Mouse (Mus musculus): Measurements from ENCODE around the gene Gapdh. TPM values are rescaled to one million over a fixed set of nuclear protein-coding genes. Genes with fewer than 3 reads are reported as not detected.

The Gapdh gene
- polyA plus RNA-seq, 1 experiment from 2014 or later: 2,124 TPM

- Histone ChIP-seq H3K27me3 (no peaks in the 10 kb centered on the region), H3K9me3 (replicated peaks) (no peaks in the 10 kb centered on the region), H3K4me2 (peak overlapping the region; percentile 76), H3K36me3 (peaks cover 35% of the 10 kb centered on the region), H3K9ac (no peak overlapping the region), H3K27ac (peak overlapping the region; percentile 79), H3K4me3 (replicated peaks) (peak overlapping the region; percentile 55; the same call in 1 of the 2 replicates), H3K4me1 (peaks cover 61% of the 10 kb centered on the region)
- 65% methylated on average over 4 of the region's 4 CpGs for WGBS
- ATAC-seq (replicated peaks; ENCODE audit: low FRiP score): no peak
Measured at GRCm38 (mm10) chr6:125146797-125147196, 19.5 kb downstream of the Gapdh start.

GRCm38 (mm10) chr6:125146148-125146547 lies 20.1 kb downstream of the Gapdh start:
- peak overlapping the region; percentile 84; the same call in 1 of the 2 replicates for H3K27ac ChIP-seq
- H3K4me1 ChIP-seq: peaks cover 61% of the 10 kb centered on the region

GRCm38 (mm10) chr6:125145479-125145951 lies 20.8 kb downstream of the Gapdh start:
- peak; percentile 37 for ATAC-seq (replicated peaks; ENCODE audit: low FRiP score)
- H3K4me1 ChIP-seq: peaks cover 61% of the 10 kb centered on the region
- H3K27me3 ChIP-seq: no peaks in the 10 kb centered on the region
- H3K9ac ChIP-seq: peak overlapping the region; percentile 55
- 2% methylated on average over 35 of the region's 35 CpGs for WGBS
- H3K4me3 ChIP-seq (replicated peaks): peak overlapping the region; percentile 55
- peak overlapping the region; percentile 76 for H3K4me2 ChIP-seq
- H3K27ac ChIP-seq: peak overlapping the region; percentile 84
- H3K36me3 ChIP-seq: peaks cover 41% of the 10 kb centered on the region
- no peaks in the 10 kb centered on the region for H3K9me3 ChIP-seq (replicated peaks)

More at GRCm38 (mm10) chr6:125146148-125146547, 20.1 kb downstream of the Gapdh start:
- Histone ChIP-seq H3K4me2 (peak overlapping the region; percentile 76), H3K36me3 (peaks cover 37% of the 10 kb centered on the region), H3K9ac (peak overlapping the region; percentile 55; the same call in 1 of the 2 replicates), H3K4me3 (replicated peaks) (peak overlapping the region; percentile 55), H3K27me3 (no peaks in the 10 kb centered on the region), H3K9me3 (replicated peaks) (no peaks in the 10 kb centered on the region)
- WGBS: 45% methylated on average over 7 of the region's 7 CpGs
- no peak for ATAC-seq (replicated peaks; ENCODE audit: low FRiP score)

DNA sequence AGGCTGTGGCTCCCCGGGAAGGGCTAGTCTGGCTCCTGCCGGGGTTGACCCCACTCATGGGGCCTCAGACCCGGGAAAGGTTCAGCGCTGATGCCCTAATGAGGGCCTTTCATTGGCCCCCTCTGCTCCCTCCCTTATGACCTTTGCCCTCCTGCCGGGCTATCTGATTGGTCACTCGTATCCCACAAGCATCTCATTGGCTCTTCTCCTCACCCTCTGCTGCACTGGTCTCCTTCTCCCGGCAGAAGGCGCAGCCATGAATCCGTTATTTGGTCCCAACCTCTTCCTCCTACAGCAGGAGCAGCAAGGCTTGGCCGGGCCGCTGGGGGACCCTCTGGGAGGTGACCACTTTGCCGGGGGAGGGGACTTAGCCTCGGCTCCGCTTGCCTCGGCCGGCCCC lies 21.3 kb downstream of the Gapdh start, which contains the start of gene Iffo1:
Gene Iffo1 (plus strand): TSS at position 241 of the 400 bp plus-strand sequence.
- Histone ChIP-seq H3K4me1 (peaks cover 61% of the 10 kb centered on the region), H3K36me3 (peaks cover 47% of the 10 kb centered on the region), H3K4me2 (peak within 1 kb of the TSS; percentile 76), H3K9ac (peak within 1 kb of the TSS; percentile 55), H3K4me3 (replicated peaks) (peak within 1 kb of the TSS; percentile 55), H3K27ac (peak within 1 kb of the TSS; percentile 84), H3K27me3 (no peaks in the 10 kb centered on the region), H3K9me3 (replicated peaks) (no peaks in the 10 kb centered on the region)
- ATAC-seq (replicated peaks; ENCODE audit: low FRiP score): peak; percentile 89
- WGBS: under 1% methylated on average over 16 of the region's 16 CpGs

DNA sequence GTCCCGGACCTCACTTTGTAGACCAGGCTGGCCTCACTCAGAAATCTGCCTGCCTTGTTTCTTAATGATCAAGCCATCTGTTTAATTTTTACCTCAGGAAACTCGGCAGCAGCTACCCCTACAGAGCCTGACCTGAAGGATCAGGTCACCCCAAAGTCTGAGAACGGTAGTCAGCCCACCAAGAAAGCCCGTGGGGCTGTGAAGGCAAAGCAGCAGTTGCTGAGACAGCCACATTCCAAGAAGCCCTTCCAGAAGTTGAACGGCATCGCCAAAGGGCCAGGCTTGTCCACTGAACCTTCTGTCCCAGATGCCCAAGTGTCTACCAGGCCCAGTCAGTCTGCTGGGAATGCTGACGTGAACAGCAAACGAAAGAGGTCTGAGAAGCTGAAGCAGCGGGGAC lies 22.4 kb downstream of the Gapdh start:
- Histone ChIP-seq H3K4me2 (no peak overlapping the region), H3K9ac (no peak overlapping the region), H3K4me1 (peaks cover 52% of the 10 kb centered on the region), H3K27me3 (no peaks in the 10 kb centered on the region), H3K4me3 (replicated peaks) (no peak overlapping the region), H3K27ac (0 out of 2 replicates have a peak overlapping the region, but pooled peaks have one; percentile 84), H3K36me3 (peaks cover 58% of the 10 kb centered on the region), H3K9me3 (replicated peaks) (no peaks in the 10 kb centered on the region)
- ATAC-seq (replicated peaks; ENCODE audit: low FRiP score): no peak
- 80% methylated on average over 9 of the region's 9 CpGs for WGBS

DNA sequence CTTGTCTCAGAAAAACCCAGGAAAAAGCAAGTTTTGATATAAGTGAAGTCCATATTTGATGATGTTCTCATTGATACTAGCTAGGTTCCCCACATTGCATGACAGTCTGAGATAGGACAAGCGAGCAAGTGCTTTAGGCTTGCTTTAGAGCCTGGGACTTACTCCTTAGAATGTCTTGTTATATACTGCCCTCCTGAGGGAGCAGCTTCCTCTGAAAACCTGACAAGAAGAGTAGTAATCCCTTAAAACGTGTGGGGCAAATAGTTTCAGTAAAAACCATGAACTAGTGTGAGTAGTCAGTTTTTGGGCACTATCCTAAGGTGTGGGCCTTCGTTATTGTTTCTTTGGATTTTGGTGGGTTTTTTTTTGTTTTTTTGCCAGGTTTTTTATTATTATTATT lies 23.1 kb downstream of the Gapdh start:
- Histone ChIP-seq H3K4me2 (no peak overlapping the region), H3K27ac (no peak overlapping the region), H3K36me3 (peaks cover 65% of the 10 kb centered on the region), H3K9me3 (replicated peaks) (no peaks in the 10 kb centered on the region), H3K4me1 (peaks cover 44% of the 10 kb centered on the region), H3K9ac (no peak overlapping the region), H3K27me3 (no peaks in the 10 kb centered on the region), H3K4me3 (replicated peaks) (no peak overlapping the region)
- WGBS: 76% methylated on average over 3 of the region's 3 CpGs
- no peak for ATAC-seq (replicated peaks; ENCODE audit: low FRiP score)

GRCm38 (mm10) chr6:125142436-125142835 lies 23.8 kb downstream of the Gapdh start:
- no peak overlapping the region for H3K4me2 ChIP-seq
- H3K4me1 ChIP-seq: peaks cover 37% of the 10 kb centered on the region
- no peaks in the 10 kb centered on the region for H3K9me3 ChIP-seq (replicated peaks)
- WGBS: 92% methylated on average over 8 of the region's 8 CpGs
- H3K27me3 ChIP-seq: no peaks in the 10 kb centered on the region
- no peak overlapping the region for H3K27ac ChIP-seq
- peaks cover 72% of the 10 kb centered on the region for H3K36me3 ChIP-seq
- no peak overlapping the region for H3K9ac ChIP-seq
- no peak overlapping the region for H3K4me3 ChIP-seq (replicated peaks)
- ATAC-seq (replicated peaks; ENCODE audit: low FRiP score): no peak

GRCm38 (mm10) chr6:125139747-125140146 lies 26.5 kb downstream of the Gapdh start:
- no peak for ATAC-seq (replicated peaks; ENCODE audit: low FRiP score)
- Histone ChIP-seq H3K4me1 (peaks cover 10% of the 10 kb centered on the region), H3K4me3 (replicated peaks) (no peak overlapping the region), H3K27ac (no peak overlapping the region), H3K4me2 (no peak overlapping the region), H3K27me3 (no peaks in the 10 kb centered on the region), H3K9me3 (replicated peaks) (no peaks in the 10 kb centered on the region), H3K36me3 (peaks cover 99% of the 10 kb centered on the region), H3K9ac (no peak overlapping the region)
- 89% methylated on average over 7 of the region's 7 CpGs for WGBS

- WGBS: 91% methylated on average over 19 of the region's 19 CpGs
Measured at GRCm38 (mm10) chr6:125137002-125137671, 29.1 kb downstream of the Gapdh start.

DNA sequence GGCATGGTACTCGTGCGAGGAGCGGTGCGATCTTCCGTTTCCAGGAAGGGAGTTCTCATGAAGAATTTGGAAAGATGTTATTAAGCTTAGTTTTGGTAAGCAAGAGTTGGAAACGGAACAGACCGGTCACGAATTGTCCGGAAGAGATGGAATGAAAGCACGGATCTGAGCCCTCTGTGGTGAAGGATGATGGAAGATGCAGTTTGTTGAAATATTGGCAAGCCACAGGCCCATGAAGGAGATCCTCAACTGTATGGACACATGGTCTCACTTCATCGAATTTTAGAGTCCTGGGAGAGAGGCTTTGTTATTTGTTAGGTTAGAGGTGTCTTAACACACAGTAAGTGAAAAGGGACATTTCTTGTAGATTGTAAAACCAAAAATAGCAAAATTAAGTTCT lies 33.8 kb downstream of the Gapdh start:
- ATAC-seq (replicated peaks; ENCODE audit: low FRiP score): no peak
- peaks cover 80% of the 10 kb centered on the region for H3K36me3 ChIP-seq

More at GRCm38 (mm10) chr6:125137002-125137671, 29.1 kb downstream of the Gapdh start:
- no peak overlapping the region for H3K4me2 ChIP-seq
- H3K9me3 ChIP-seq (replicated peaks): no peaks in the 10 kb centered on the region
- peaks cover 92% of the 10 kb centered on the region for H3K36me3 ChIP-seq
- H3K4me1 ChIP-seq: peaks cover 14% of the 10 kb centered on the region
- no peak overlapping the region for H3K4me3 ChIP-seq (replicated peaks)
- no peaks in the 10 kb centered on the region for H3K27me3 ChIP-seq
- no peak overlapping the region for H3K9ac ChIP-seq
- H3K27ac ChIP-seq: no peak overlapping the region
- no peak for ATAC-seq (replicated peaks; ENCODE audit: low FRiP score)

GRCm38 (mm10) chr6:125131302-125132156 lies 34.7 kb downstream of the Gapdh start, which contains the start of gene Nop2:
Gene Nop2 (plus strand): TSS chr6:125131909.
- H3K4me3 ChIP-seq (replicated peaks): peak within 1 kb of the TSS; percentile 80
- H3K27me3 ChIP-seq: no peaks in the 10 kb centered on the region
- under 1% methylated on average over 66 of the region's 66 CpGs for WGBS

More for the DNA sequence above, 33.8 kb downstream of the Gapdh start:
- WGBS: 6% methylated on average over 11 of the region's 11 CpGs
- H3K27me3 ChIP-seq: no peaks in the 10 kb centered on the region
- H3K27ac ChIP-seq: peak overlapping the region; percentile 92; the same call in 1 of the 2 replicates
- peak overlapping the region; percentile 77 for H3K9ac ChIP-seq
- H3K4me1 ChIP-seq: peaks cover 22% of the 10 kb centered on the region
- H3K4me3 ChIP-seq (replicated peaks): peak overlapping the region; percentile 80
- H3K4me2 ChIP-seq: peak overlapping the region; percentile 87
- H3K9me3 ChIP-seq (replicated peaks): no peaks in the 10 kb centered on the region

More at GRCm38 (mm10) chr6:125131302-125132156, 34.7 kb downstream of the Gapdh start, which contains the start of gene Nop2:
- peak within 1 kb of the TSS; percentile 92 for H3K27ac ChIP-seq
- ATAC-seq (replicated peaks; ENCODE audit: low FRiP score): peak; percentile 94
- peak within 1 kb of the TSS; percentile 77 for H3K9ac ChIP-seq
- H3K4me1 ChIP-seq: peaks cover 22% of the 10 kb centered on the region
- no peaks in the 10 kb centered on the region for H3K9me3 ChIP-seq (replicated peaks)
- H3K36me3 ChIP-seq: peaks cover 80% of the 10 kb centered on the region
- peak within 1 kb of the TSS; percentile 87 for H3K4me2 ChIP-seq
